Mouse (Mus musculus) heart, postnatal 0 days (tissue): ENCODE measurements around the gene Hydin. TPM values are rescaled to one million over a fixed set of nuclear protein-coding genes. Genes with fewer than 3 reads are reported as not detected.

Source experiments
- ATAC-seq: fragments of 200-750 bp; cut with Nextera tagmentation; 2 replicates; pipeline ENCODE4 v1.8.0; 2017; ENCODE audit warnings: low read depth, moderate number of reproducible peaks, moderate library complexity; ENCODE audit not compliant: insufficient read depth
- DNase-seq: peaks from one replicate; pipeline ENCODE4 v3.0.0-alpha.2; 2016; ENCODE audit warnings: low spot score
- H3K27ac ChIP-seq: fragments of 300-500 bp; sonication (generic); 2 replicates; pipeline ENCODE4 v1.5.1; 2014; ENCODE audit warnings: low read depth, mild to moderate bottlenecking
- H3K27me3 ChIP-seq: fragments of 300-500 bp; sonication (generic); 2 replicates; pipeline ENCODE4 v1.6.1; 2014; ENCODE audit warnings: low read length, mixed read lengths; ENCODE audit not compliant: control insufficient read depth, insufficient read depth
- H3K36me3 ChIP-seq: fragments of 300-500 bp; sonication (generic); replicated peaks from 2 replicates; pipeline ENCODE4 v1.6.1; 2014; ENCODE audit warnings: low read length, mixed read lengths; ENCODE audit not compliant: control insufficient read depth, insufficient read depth
- H3K4me1 ChIP-seq: fragments of 300-500 bp; sonication (generic); 2 replicates; pipeline ENCODE4 v1.6.1; 2014; ENCODE audit warnings: antibody characterized with exemption; ENCODE audit not compliant: control insufficient read depth, insufficient read depth
- H3K4me2 ChIP-seq: fragments of 300-500 bp; sonication (generic); 2 replicates; pipeline ENCODE4 v1.6.1; 2014; ENCODE audit warnings: low read depth, mild to moderate bottlenecking, low read length, moderate library complexity
- H3K4me3 ChIP-seq: fragments of 300-500 bp; sonication (generic); 2 replicates; pipeline ENCODE4 v1.5.1; 2014; ENCODE audit warnings: low read depth, low read length
- H3K9ac ChIP-seq: fragments of 300-500 bp; sonication (generic); replicated peaks from 2 replicates; pipeline ENCODE4 v1.6.1; 2014; ENCODE audit warnings: low read depth, low read length, mixed read lengths
- H3K9me3 ChIP-seq: fragments of 300-500 bp; sonication (generic); replicated peaks from 2 replicates; pipeline ENCODE4 v1.6.1; 2016; ENCODE audit warnings: low read length; ENCODE audit not compliant: control insufficient read depth
- CTCF ChIP-seq: IDR thresholded peaks from 2 replicates; pipeline ENCODE4 v1.5.1; 2016; ENCODE audit warnings: antibody characterized with exemption, control low read depth, low read depth
- EP300 ChIP-seq: IDR thresholded peaks from 2 replicates; pipeline ENCODE4 v1.6.1; 2016; ENCODE audit warnings: antibody characterized with exemption, low read depth
- WGBS: fragments of 180-500 bp; shearing (Covaris S2); extraction: QIAGEN DNeasy Blood & Tissue Kit; methylation state at CpG from one replicate; pipeline ENCODE4 v1.1.7; 2014; 5-methylcytosine and 5-hydroxymethylcytosine counted together
- polyA plus RNA-seq: library from polyadenylated mRNA; unstranded; fragments of >200 nt; fragmentation: Nextera tagmentation; extraction: Ambion mirVana; gene quantifications from 2 replicates; pipeline ENCODE4 v1.2.1, GENCODE M21; 2015
- total RNA-seq: library from RNA; depleted of rRNA; stranded (reverse); fragments of >200 nt; gene quantifications from 2 replicates; pipeline ENCODE4 v1.2.3, GENCODE M21; 2014; ENCODE audit warnings: low replicate concordance

The Hydin gene
- total and polyA plus RNA-seq, 2 experiments from 2014 or later, result 0.03 to 0.04 TPM

- H3K4me1 ChIP-seq, result no peaks in the 10 kb centered on the region
- H3K9ac ChIP-seq, result no peak overlapping the region
- 50% methylated on average over 4 of the region's 4 CpGs for WGBS
- DNase-seq, result no peak
- no peaks in the 10 kb centered on the region for H3K27me3 ChIP-seq
- ATAC-seq, result no peak
- H3K27ac ChIP-seq, result no peak overlapping the region
- H3K4me2 ChIP-seq, result no peak overlapping the region
- H3K4me3 ChIP-seq, result no peak overlapping the region
- H3K9me3 ChIP-seq, result no peaks in the 10 kb centered on the region
- TF ChIP-seq EP300 (no peak), CTCF (no peak)
- peaks cover 14% of the 10 kb centered on the region for H3K36me3 ChIP-seq
These were observed 376.4 kb downstream of the Hydin start for GRCm38 (mm10) chr8:110643177-110643576.

- Histone ChIP-seq H3K4me3 (no peak overlapping the region), H3K27ac (no peak overlapping the region), H3K9ac (no peak overlapping the region), H3K4me2 (no peak overlapping the region), H3K9me3 (no peaks in the 10 kb centered on the region), H3K36me3 (peaks cover 21% of the 10 kb centered on the region), H3K27me3 (no peaks in the 10 kb centered on the region), H3K4me1 (no peaks in the 10 kb centered on the region)
- TF ChIP-seq CTCF, result no peak
- TF ChIP-seq EP300, result no peak
- DNase-seq (no peak), ATAC-seq (no peak)
- 37% methylated on average over 4 of the region's 4 CpGs for WGBS
These were observed 377.6 kb downstream of the Hydin start for GRCm38 (mm10) chr8:110644422-110644821.

- TF ChIP-seq EP300 (no peak), CTCF (no peak)
- H3K4me1 ChIP-seq, result no peaks in the 10 kb centered on the region
- ATAC-seq (no peak), DNase-seq (no peak)
- H3K4me2 ChIP-seq, result no peak overlapping the region
- no peak overlapping the region for H3K9ac ChIP-seq
- H3K36me3 ChIP-seq, result peaks cover 25% of the 10 kb centered on the region
- H3K4me3 ChIP-seq, result no peak overlapping the region
- no peak overlapping the region for H3K27ac ChIP-seq
- WGBS, result 80% methylated on average over 2 of the region's 2 CpGs
- H3K9me3 ChIP-seq, result no peaks in the 10 kb centered on the region
- no peaks in the 10 kb centered on the region for H3K27me3 ChIP-seq
These were observed 378.1 kb downstream of the Hydin start for GRCm38 (mm10) chr8:110644901-110645300.

- H3K36me3 ChIP-seq, result peaks cover 26% of the 10 kb centered on the region
- no peak overlapping the region for H3K4me2 ChIP-seq
- H3K4me1 ChIP-seq, result no peaks in the 10 kb centered on the region
- DNase-seq (no peak), ATAC-seq (no peak)
- no peak overlapping the region for H3K9ac ChIP-seq
- 92% methylated on average over 3 of the region's 3 CpGs for WGBS
- H3K27ac ChIP-seq, result no peak overlapping the region
- H3K9me3 ChIP-seq, result no peaks in the 10 kb centered on the region
- H3K4me3 ChIP-seq, result no peak overlapping the region
- TF ChIP-seq CTCF (no peak), EP300 (no peak)
- no peaks in the 10 kb centered on the region for H3K27me3 ChIP-seq
These were observed 378.6 kb downstream of the Hydin start for GRCm38 (mm10) chr8:110645340-110645739.

GRCm38 (mm10) chr8:110646064-110646463, 379.3 kb downstream of the Hydin start:
- H3K36me3 ChIP-seq, result peaks cover 26% of the 10 kb centered on the region
- H3K4me3 ChIP-seq, result no peak overlapping the region
- DNase-seq (peak; percentile 23), ATAC-seq (peak; percentile 86)
- no peak overlapping the region for H3K27ac ChIP-seq
- H3K4me2 ChIP-seq, result no peak overlapping the region
- no peaks in the 10 kb centered on the region for H3K9me3 ChIP-seq
- WGBS, result 29% methylated on average over 6 of the region's 6 CpGs
- TF ChIP-seq CTCF, result peak; percentile 97
- TF ChIP-seq EP300, result no peak
- no peaks in the 10 kb centered on the region for H3K27me3 ChIP-seq
- H3K9ac ChIP-seq, result no peak overlapping the region
- peaks cover 5% of the 10 kb centered on the region for H3K4me1 ChIP-seq

GRCm38 (mm10) chr8:110648577-110648976, 381.8 kb downstream of the Hydin start:
- Histone ChIP-seq H3K9me3 (no peaks in the 10 kb centered on the region), H3K4me2 (no peak overlapping the region), H3K9ac (no peak overlapping the region), H3K27me3 (no peaks in the 10 kb centered on the region), H3K4me1 (peaks cover 15% of the 10 kb centered on the region), H3K4me3 (no peak overlapping the region), H3K36me3 (peaks cover 23% of the 10 kb centered on the region), H3K27ac (no peak overlapping the region)
- no peak for TF ChIP-seq CTCF
- ATAC-seq (no peak), DNase-seq (no peak)
- WGBS, result 90% methylated on average over 3 of the region's 3 CpGs
